Mouse (Mus musculus): ENCODE results near the gene Islr2. TPM values are rescaled to one million over a fixed set of nuclear protein-coding genes. Genes with fewer than 3 reads are reported as not detected.

Islr2 gene
- polyA plus RNA-seq, 1 experiment from 2014 or later = 5.2 TPM

GRCm38 (mm10) chr9:58213865-58214264, 9.7 kb upstream of the Islr2 start:
- H3K4me3 ChIP-seq = no peak overlapping the region
- H3K27ac ChIP-seq (replicated peaks) = no peak overlapping the region
- DNase-seq (ENCODE audit: low spot score) = no peak
- H3K9me3 ChIP-seq (replicated peaks) = no peaks in the 10 kb centered on the region
- H3K36me3 ChIP-seq = no peaks in the 10 kb centered on the region
- WGBS = 43% methylated on average over 5 of the region's 5 CpGs
- 0 out of 2 replicates have a peak, but pooled peaks cover 9% of the 10 kb centered on the region for H3K27me3 ChIP-seq (ENCODE audit: low read depth, poor library complexity, severe bottlenecking)
- H3K4me1 ChIP-seq = peaks cover 36% of the 10 kb centered on the region

- peaks cover 36% of the 10 kb centered on the region for H3K4me1 ChIP-seq
- H3K27ac ChIP-seq (replicated peaks) = no peak overlapping the region
- H3K27me3 ChIP-seq (ENCODE audit: low read depth, poor library complexity, severe bottlenecking) = 0 out of 2 replicates have a peak, but pooled peaks cover 9% of the 10 kb centered on the region
- WGBS = 77% methylated on average over 5 of the region's 5 CpGs
- H3K4me3 ChIP-seq = no peak overlapping the region
- H3K36me3 ChIP-seq = no peaks in the 10 kb centered on the region
- H3K9me3 ChIP-seq (replicated peaks) = no peaks in the 10 kb centered on the region
- DNase-seq (ENCODE audit: low spot score) = no peak
Measured at GRCm38 (mm10) chr9:58213377-58213776, 9.3 kb upstream of the Islr2 start.

GRCm38 (mm10) chr9:58210304-58210627, 6.1 kb upstream of the Islr2 start:
- WGBS = 81% methylated on average over 2 of the region's 2 CpGs
- no peak overlapping the region; the same call in 1 of the 2 replicates for H3K27ac ChIP-seq (replicated peaks)
- no peak overlapping the region for H3K4me3 ChIP-seq
- peaks cover 27% of the 10 kb centered on the region for H3K4me1 ChIP-seq
- no peaks in the 10 kb centered on the region for H3K9me3 ChIP-seq (replicated peaks)
- no peaks in the 10 kb centered on the region for H3K36me3 ChIP-seq
- no peak for DNase-seq (ENCODE audit: low spot score)
- peaks cover 29% of the 10 kb centered on the region for H3K27me3 ChIP-seq (ENCODE audit: low read depth, poor library complexity, severe bottlenecking)

- DNase-seq (ENCODE audit: low spot score) = no peak
- WGBS = 78% methylated on average over 8 of the region's 8 CpGs
- peaks cover 35% of the 10 kb centered on the region for H3K27me3 ChIP-seq (ENCODE audit: low read depth, poor library complexity, severe bottlenecking)
- H3K4me1 ChIP-seq = peaks cover 26% of the 10 kb centered on the region
- H3K27ac ChIP-seq (replicated peaks) = no peak overlapping the region
- H3K36me3 ChIP-seq = no peaks in the 10 kb centered on the region
- no peaks in the 10 kb centered on the region for H3K9me3 ChIP-seq (replicated peaks)
- H3K4me3 ChIP-seq = no peak overlapping the region
Measured at GRCm38 (mm10) chr9:58209462-58210303, 5.6 kb upstream of the Islr2 start.

GRCm38 (mm10) chr9:58206013-58206412, 1.9 kb upstream of the Islr2 start:
- no peaks in the 10 kb centered on the region for H3K36me3 ChIP-seq
- H3K27ac ChIP-seq (replicated peaks) = no peak overlapping the region
- H3K9me3 ChIP-seq (replicated peaks) = no peaks in the 10 kb centered on the region
- 89% methylated on average over 7 of the region's 7 CpGs for WGBS
- DNase-seq (ENCODE audit: low spot score) = no peak
- H3K27me3 ChIP-seq (ENCODE audit: low read depth, poor library complexity, severe bottlenecking) = peaks cover 63% of the 10 kb centered on the region
- H3K4me1 ChIP-seq = peaks cover 47% of the 10 kb centered on the region
- H3K4me3 ChIP-seq = no peak overlapping the region

- Histone ChIP-seq H3K27me3 (ENCODE audit: low read depth, poor library complexity, severe bottlenecking) (peaks cover 78% of the 10 kb centered on the region), H3K4me3 (peak overlapping the region; percentile 53), H3K9me3 (replicated peaks) (no peaks in the 10 kb centered on the region), H3K4me1 (peaks cover 50% of the 10 kb centered on the region), H3K27ac (replicated peaks) (peak overlapping the region; percentile 74; the same call in 1 of the 2 replicates), H3K36me3 (no peaks in the 10 kb centered on the region)
- WGBS = 6% methylated on average over 18 of the region's 18 CpGs
- DNase-seq (ENCODE audit: low spot score) = peak; percentile 92
Measured at GRCm38 (mm10) chr9:58204448-58205000, 405 bp upstream of the Islr2 start.

- DNase-seq (ENCODE audit: low spot score) = peak; percentile 37
- peak overlapping the region; percentile 74; the same call in 1 of the 2 replicates for H3K27ac ChIP-seq (replicated peaks)
- WGBS = under 1% methylated on average over 14 of the region's 14 CpGs
- H3K4me3 ChIP-seq = peak overlapping the region; percentile 53
- peaks cover 64% of the 10 kb centered on the region for H3K4me1 ChIP-seq
- no peaks in the 10 kb centered on the region for H3K36me3 ChIP-seq
- no peaks in the 10 kb centered on the region for H3K9me3 ChIP-seq (replicated peaks)
- H3K27me3 ChIP-seq (ENCODE audit: low read depth, poor library complexity, severe bottlenecking) = peaks cover 95% of the 10 kb centered on the region
Measured at GRCm38 (mm10) chr9:58202676-58203453, 1.3 kb downstream of the Islr2 start.

GRCm38 (mm10) chr9:58201861-58202549, 2.1 kb downstream of the Islr2 start:
- under 1% methylated on average over 37 of the region's 37 CpGs for WGBS
- H3K27me3 ChIP-seq (ENCODE audit: low read depth, poor library complexity, severe bottlenecking) = peaks cover 99% of the 10 kb centered on the region
- H3K4me1 ChIP-seq = peaks cover 73% of the 10 kb centered on the region
- H3K4me3 ChIP-seq = peak overlapping the region; percentile 53
- DNase-seq (ENCODE audit: low spot score) = peak; percentile 44
- no peaks in the 10 kb centered on the region for H3K36me3 ChIP-seq
- H3K9me3 ChIP-seq (replicated peaks) = no peaks in the 10 kb centered on the region
- peak overlapping the region; percentile 74 for H3K27ac ChIP-seq (replicated peaks)

GRCm38 (mm10) chr9:58201091-58201842, 2.9 kb downstream of the Islr2 start:
- DNase-seq (ENCODE audit: low spot score) = no peak
- WGBS = 1% methylated on average over 24 of the region's 24 CpGs
- H3K9me3 ChIP-seq (replicated peaks) = no peaks in the 10 kb centered on the region
- no peaks in the 10 kb centered on the region for H3K36me3 ChIP-seq
- peaks cover 100% of the 10 kb centered on the region for H3K27me3 ChIP-seq (ENCODE audit: low read depth, poor library complexity, severe bottlenecking)
- peaks cover 80% of the 10 kb centered on the region for H3K4me1 ChIP-seq
- H3K27ac ChIP-seq (replicated peaks) = peak overlapping the region; percentile 74; the same call in 1 of the 2 replicates
- H3K4me3 ChIP-seq = peak overlapping the region; percentile 53

GRCm38 (mm10) chr9:58200270-58201090, 3.6 kb downstream of the Islr2 start:
- no peak for DNase-seq (ENCODE audit: low spot score)
- Histone ChIP-seq H3K27me3 (ENCODE audit: low read depth, poor library complexity, severe bottlenecking) (peaks cover 100% of the 10 kb centered on the region), H3K4me1 (peaks cover 88% of the 10 kb centered on the region), H3K36me3 (no peaks in the 10 kb centered on the region), H3K4me3 (peak overlapping the region; percentile 53), H3K27ac (replicated peaks) (peak overlapping the region; percentile 74; the same call in 1 of the 2 replicates), H3K9me3 (replicated peaks) (no peaks in the 10 kb centered on the region)
- 8% methylated on average over 11 of the region's 11 CpGs for WGBS

All from midbrain, embryonic 10.5 days (tissue).